Mouse (Mus musculus): ENCODE results near the gene Carmil1. TPM values are rescaled to one million over a fixed set of nuclear protein-coding genes. Genes with fewer than 3 reads are reported as not detected.
A peak's percentile ranks its signal among the peaks of the same experiment; 100 is the strongest.

The Carmil1 gene
- polyA plus RNA-seq, 1 experiment from 2014 or later, result 5.9 TPM

DNA sequence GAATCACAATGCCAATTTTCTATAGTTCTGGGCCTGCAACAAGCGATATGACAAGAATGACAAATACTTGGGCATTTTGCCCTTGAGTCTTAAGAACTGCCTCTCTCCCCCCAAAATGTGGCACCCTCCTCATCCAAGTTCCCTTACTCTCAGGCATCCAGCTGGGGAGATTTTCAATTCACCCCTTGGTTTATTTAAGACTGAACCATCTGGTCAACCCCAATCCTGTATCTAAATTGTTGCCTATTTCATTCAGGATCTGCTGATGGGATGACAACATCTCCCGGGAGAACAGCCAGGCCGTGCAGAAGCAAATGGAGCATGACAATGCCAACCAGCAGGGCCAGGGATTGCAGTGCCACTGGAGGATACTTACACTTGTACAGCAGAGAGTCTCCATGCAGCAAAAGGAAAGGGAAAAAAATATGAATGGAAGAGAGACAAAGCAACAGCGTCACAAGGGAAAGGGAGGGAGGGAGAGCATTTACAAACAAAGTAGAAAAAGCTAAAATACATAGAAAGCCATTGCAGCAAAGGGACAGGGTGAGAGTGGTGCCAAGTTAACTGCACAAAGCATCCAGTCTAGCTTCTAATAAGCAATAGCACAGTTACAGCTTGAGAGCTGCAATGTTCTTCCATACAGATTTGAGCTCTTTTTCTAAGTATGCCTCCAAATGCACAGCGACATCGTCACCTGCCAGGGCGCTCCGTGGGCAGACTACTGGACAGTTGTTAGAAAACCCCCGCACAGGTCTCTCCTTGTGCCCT is 231.1 kb downstream of the Carmil1 start:
- no peak for TF ChIP-seq CTCF (IDR thresholded peaks at IDR 0.05; ENCODE audit: low read depth)
- TF ChIP-seq EP300 (IDR thresholded peaks at IDR 0.05; ENCODE audit: low read depth), result no peak
- no peaks in the 10 kb centered on the region for H3K36me3 ChIP-seq (replicated peaks; ENCODE audit: insufficient read depth, low read length)
- peaks cover 10% of the 10 kb centered on the region for H3K4me1 ChIP-seq (ENCODE audit: insufficient read depth)
- ATAC-seq, result no peak
- H3K4me3 ChIP-seq (ENCODE audit: low read depth, low read length), result no peak overlapping the region
- no peaks in the 10 kb centered on the region for H3K9me3 ChIP-seq (ENCODE audit: low read length)
- H3K27me3 ChIP-seq (ENCODE audit: insufficient read depth, low read length), result no peaks in the 10 kb centered on the region
- WGBS (ENCODE audit: insufficient replicate concordance), result 85% methylated on average over 9 of the region's 9 CpGs
- no peak overlapping the region for H3K27ac ChIP-seq (ENCODE audit: low read depth)
- H3K9ac ChIP-seq (replicated peaks), result no peak overlapping the region
- H3K4me2 ChIP-seq (ENCODE audit: low read depth, low read length), result no peak overlapping the region
- DNase-seq, result no peak

DNA sequence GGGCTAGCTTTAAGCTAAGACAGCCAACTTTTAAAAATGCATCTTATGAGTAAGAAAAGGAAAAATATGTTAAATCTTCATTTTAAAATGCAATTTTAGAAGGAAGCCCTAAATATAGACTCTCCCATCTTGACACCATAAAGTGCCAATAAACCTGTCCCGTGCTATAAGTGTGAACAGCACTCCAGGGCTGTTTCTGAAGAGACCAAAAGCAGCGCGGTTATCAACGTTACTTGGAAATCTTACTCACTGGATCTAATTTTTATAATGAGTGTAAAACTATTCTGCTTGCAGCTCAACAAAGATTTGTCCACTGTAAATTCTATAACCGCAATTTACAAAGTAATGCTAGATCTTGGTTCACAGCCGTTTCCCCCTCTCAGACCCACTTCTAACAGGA is 232.0 kb downstream of the Carmil1 start:
- H3K27ac ChIP-seq (ENCODE audit: low read depth), result no peak overlapping the region
- H3K4me2 ChIP-seq (ENCODE audit: low read depth, low read length), result no peak overlapping the region
- TF ChIP-seq EP300 (IDR thresholded peaks at IDR 0.05; ENCODE audit: low read depth) (no peak), CTCF (IDR thresholded peaks at IDR 0.05; ENCODE audit: low read depth) (no peak)
- no peaks in the 10 kb centered on the region for H3K9me3 ChIP-seq (ENCODE audit: low read length)
- no peak overlapping the region for H3K4me3 ChIP-seq (ENCODE audit: low read depth, low read length)
- WGBS (ENCODE audit: insufficient replicate concordance), result 90% methylated on average over 6 of the region's 6 CpGs
- DNase-seq, result no peak
- no peak overlapping the region for H3K9ac ChIP-seq (replicated peaks)
- H3K4me1 ChIP-seq (ENCODE audit: insufficient read depth), result peaks cover 10% of the 10 kb centered on the region
- no peak for ATAC-seq
- no peaks in the 10 kb centered on the region for H3K27me3 ChIP-seq (ENCODE audit: insufficient read depth, low read length)
- H3K36me3 ChIP-seq (replicated peaks; ENCODE audit: insufficient read depth, low read length), result peaks cover 7% of the 10 kb centered on the region; the same call in 1 of the 2 replicates

GRCm38 (mm10) chr13:24045271-24045670 is 235.3 kb downstream of the Carmil1 start:
- Histone ChIP-seq H3K9ac (replicated peaks) (no peak overlapping the region), H3K4me2 (ENCODE audit: low read depth, low read length) (no peak overlapping the region), H3K27ac (ENCODE audit: low read depth) (no peak overlapping the region), H3K4me1 (ENCODE audit: insufficient read depth) (no peaks in the 10 kb centered on the region), H3K9me3 (ENCODE audit: low read length) (no peaks in the 10 kb centered on the region), H3K27me3 (ENCODE audit: insufficient read depth, low read length) (no peaks in the 10 kb centered on the region), H3K4me3 (ENCODE audit: low read depth, low read length) (no peak overlapping the region), H3K36me3 (replicated peaks; ENCODE audit: insufficient read depth, low read length) (peaks cover 7% of the 10 kb centered on the region)
- no peak for TF ChIP-seq CTCF (IDR thresholded peaks at IDR 0.05; ENCODE audit: low read depth)
- TF ChIP-seq EP300 (IDR thresholded peaks at IDR 0.05; ENCODE audit: low read depth), result no peak
- DNase-seq, result no peak
- ATAC-seq, result no peak
- WGBS (ENCODE audit: insufficient replicate concordance), result 86% methylated on average over 3 of the region's 3 CpGs

GRCm38 (mm10) chr13:24040221-24040620 is 240.4 kb downstream of the Carmil1 start:
- TF ChIP-seq CTCF (IDR thresholded peaks at IDR 0.05; ENCODE audit: low read depth) (no peak), EP300 (IDR thresholded peaks at IDR 0.05; ENCODE audit: low read depth) (no peak)
- Histone ChIP-seq H3K9ac (replicated peaks) (no peak overlapping the region), H3K27ac (ENCODE audit: low read depth) (no peak overlapping the region), H3K4me3 (ENCODE audit: low read depth, low read length) (no peak overlapping the region), H3K4me1 (ENCODE audit: insufficient read depth) (no peaks in the 10 kb centered on the region; the same call in 1 of the 2 replicates), H3K4me2 (ENCODE audit: low read depth, low read length) (no peak overlapping the region), H3K9me3 (ENCODE audit: low read length) (no peaks in the 10 kb centered on the region), H3K27me3 (ENCODE audit: insufficient read depth, low read length) (no peaks in the 10 kb centered on the region), H3K36me3 (replicated peaks; ENCODE audit: insufficient read depth, low read length) (peaks cover 7% of the 10 kb centered on the region)
- ATAC-seq, result no peak
- 52% methylated on average over 7 of the region's 7 CpGs for WGBS (ENCODE audit: insufficient replicate concordance)
- no peak for DNase-seq

DNA sequence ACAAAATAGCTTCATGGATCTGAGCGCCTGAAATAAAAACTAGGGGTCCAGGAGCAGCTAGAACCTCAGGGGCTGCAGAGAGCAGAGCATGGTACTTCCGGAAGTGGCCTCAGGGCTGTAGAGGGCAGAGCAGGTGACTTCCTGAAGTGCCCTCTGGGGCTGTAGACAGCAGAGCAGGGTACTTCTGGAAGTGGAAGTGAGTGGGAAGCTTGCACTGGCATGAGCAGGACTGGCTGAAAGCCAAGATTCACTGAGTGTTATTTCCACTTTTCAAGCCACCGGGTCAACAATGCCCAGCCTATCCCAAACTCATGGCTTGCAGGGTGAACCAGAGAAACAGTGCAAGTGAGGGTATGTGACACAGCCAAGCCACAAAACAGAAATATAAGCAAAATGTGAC is 243.1 kb downstream of the Carmil1 start:
- TF ChIP-seq EP300 (IDR thresholded peaks at IDR 0.05; ENCODE audit: low read depth) (no peak), CTCF (IDR thresholded peaks at IDR 0.05; ENCODE audit: low read depth) (no peak)
- Histone ChIP-seq H3K36me3 (replicated peaks; ENCODE audit: insufficient read depth, low read length) (no peaks in the 10 kb centered on the region; the same call in 1 of the 2 replicates), H3K4me1 (ENCODE audit: insufficient read depth) (no peaks in the 10 kb centered on the region; the same call in 1 of the 2 replicates), H3K27ac (ENCODE audit: low read depth) (no peak overlapping the region), H3K9ac (replicated peaks) (no peak overlapping the region), H3K4me3 (ENCODE audit: low read depth, low read length) (no peak overlapping the region), H3K4me2 (ENCODE audit: low read depth, low read length) (no peak overlapping the region), H3K9me3 (ENCODE audit: low read length) (no peaks in the 10 kb centered on the region), H3K27me3 (ENCODE audit: insufficient read depth, low read length) (no peaks in the 10 kb centered on the region)
- WGBS (ENCODE audit: insufficient replicate concordance), result 43% methylated on average over 3 of the region's 3 CpGs
- ATAC-seq (no peak), DNase-seq (no peak)

DNA sequence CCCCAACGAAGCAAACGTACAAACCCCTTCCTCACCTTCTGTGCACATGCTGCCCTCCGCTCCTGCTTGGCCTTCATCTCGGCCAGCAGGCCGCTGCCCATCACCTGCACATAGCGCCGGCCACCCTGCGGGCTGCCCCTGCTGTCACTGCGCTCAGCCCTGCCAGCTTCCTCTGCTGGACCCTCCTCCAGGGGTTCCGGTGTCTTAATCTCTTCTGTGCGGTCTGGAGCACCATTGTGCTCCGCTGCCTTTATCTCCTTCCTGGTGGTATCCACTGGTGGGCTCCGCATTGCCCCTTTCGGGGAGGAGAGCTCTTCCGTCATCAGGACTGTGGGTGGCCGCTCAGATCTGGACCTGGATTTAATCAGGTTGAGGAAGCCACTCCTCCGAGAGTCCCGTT is 244.4 kb downstream of the Carmil1 start:
- Histone ChIP-seq H3K27ac (ENCODE audit: low read depth) (no peak overlapping the region), H3K36me3 (replicated peaks; ENCODE audit: insufficient read depth, low read length) (no peaks in the 10 kb centered on the region), H3K4me2 (ENCODE audit: low read depth, low read length) (peak overlapping the region; percentile 38), H3K9me3 (ENCODE audit: low read length) (no peaks in the 10 kb centered on the region), H3K27me3 (ENCODE audit: insufficient read depth, low read length) (no peaks in the 10 kb centered on the region), H3K4me3 (ENCODE audit: low read depth, low read length) (no peak overlapping the region; the same call in 1 of the 2 replicates), H3K4me1 (ENCODE audit: insufficient read depth) (no peaks in the 10 kb centered on the region; the same call in 1 of the 2 replicates), H3K9ac (replicated peaks) (no peak overlapping the region)
- ATAC-seq, result no peak
- 44% methylated on average over 18 of the region's 18 CpGs for WGBS (ENCODE audit: insufficient replicate concordance)
- TF ChIP-seq EP300 (IDR thresholded peaks at IDR 0.05; ENCODE audit: low read depth), result no peak
- TF ChIP-seq CTCF (IDR thresholded peaks at IDR 0.05; ENCODE audit: low read depth), result no peak
- no peak for DNase-seq

Data from liver, postnatal 0 days (tissue).